Mouse (Mus musculus) lung, embryonic 14.5 days (tissue): ENCODE measurements at regions not wholly inside any gene's neighbourhood (a gene's known extent, or its start where the extent isn't known, plus 50 kb on each side); places are given as distances from the start of the nearest gene placed in this dataset.

Experiments used
- ATAC-seq: fragments of 200-750 bp; cut with Nextera tagmentation; 2 replicates; pipeline ENCODE4 v1.8.0; 2017; ENCODE audit warnings: mild to moderate bottlenecking, moderate TSS enrichment, moderate library complexity; ENCODE audit not compliant: insufficient read depth
- DNase-seq: peaks from one replicate; pipeline ENCODE4 v3.0.0-alpha.2; 2015
- H3K27ac ChIP-seq: fragments of 300-500 bp; sonication (generic); 2 replicates; pipeline ENCODE4 v1.5.1; 2014; ENCODE audit warnings: low read depth, mild to moderate bottlenecking, moderate library complexity
- H3K27me3 ChIP-seq: fragments of 300-500 bp; sonication (generic); 2 replicates; pipeline ENCODE4 v1.6.1; 2014; ENCODE audit warnings: low read length, control low read depth; ENCODE audit not compliant: insufficient read depth
- H3K36me3 ChIP-seq: fragments of 300-500 bp; sonication (generic); 2 replicates; pipeline ENCODE4 v1.6.1; 2014; ENCODE audit warnings: control low read depth; ENCODE audit not compliant: insufficient read depth
- H3K4me1 ChIP-seq: fragments of 300-500 bp; sonication (generic); 2 replicates; pipeline ENCODE4 v1.6.1; 2014; ENCODE audit warnings: antibody characterized with exemption, control low read depth; ENCODE audit not compliant: insufficient read depth
- H3K4me2 ChIP-seq: fragments of 300-500 bp; sonication (generic); 2 replicates; pipeline ENCODE4 v1.6.1; 2014; ENCODE audit warnings: mild to moderate bottlenecking
- H3K4me3 ChIP-seq: fragments of 300-500 bp; sonication (generic); 2 replicates; pipeline ENCODE4 v1.5.1; 2014; ENCODE audit warnings: low read depth, low read length
- H3K9ac ChIP-seq: fragments of 300-500 bp; sonication (generic); 2 replicates; pipeline ENCODE4 v1.6.1; 2014
- H3K9me3 ChIP-seq: fragments of 300-500 bp; sonication (generic); 2 replicates; pipeline ENCODE4 v1.6.1; 2016; ENCODE audit warnings: low read depth, low read length, control low read depth
- CTCF ChIP-seq: IDR thresholded peaks from 2 replicates; pipeline ENCODE4 v1.5.1; 2016; ENCODE audit warnings: antibody characterized with exemption, low read depth
- WGBS: fragments of 180-500 bp; shearing (Covaris S2); extraction: QIAGEN DNeasy Blood & Tissue Kit; methylation state at CpG from one replicate; pipeline ENCODE4 v1.1.7; 2014; 5-methylcytosine and 5-hydroxymethylcytosine counted together

DNA sequence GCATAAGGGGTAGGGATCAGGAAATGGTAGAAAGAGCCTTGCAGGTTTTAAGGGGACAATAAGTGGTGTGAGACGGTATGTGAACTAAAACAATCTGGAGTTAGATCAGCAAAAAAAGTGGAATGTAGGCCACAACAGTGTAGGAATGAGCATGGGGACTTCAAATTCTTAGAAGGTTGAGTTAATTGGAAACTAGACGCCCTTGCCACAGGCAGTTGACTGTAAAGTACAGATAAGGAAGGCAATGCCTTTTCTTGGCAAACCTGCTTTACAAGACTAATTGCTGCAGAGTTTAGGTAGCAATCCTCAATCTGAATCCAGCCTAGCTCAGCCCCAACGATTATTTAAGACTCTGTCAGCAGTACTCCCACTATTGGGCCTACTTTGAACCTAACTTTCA, 206.8 kb upstream of the Gm28363 start:
- no peak for TF ChIP-seq CTCF
- H3K27ac ChIP-seq, result no peak overlapping the region
- no peak overlapping the region for H3K9ac ChIP-seq
- H3K4me3 ChIP-seq, result no peak overlapping the region
- H3K4me2 ChIP-seq, result no peak overlapping the region
- ATAC-seq (no peak), DNase-seq (no peak)
- WGBS, result 61% methylated on average over 3 of the region's 3 CpGs
- H3K27me3 ChIP-seq, result no peaks in the 10 kb centered on the region
- H3K36me3 ChIP-seq, result no peaks in the 10 kb centered on the region
- no peaks in the 10 kb centered on the region for H3K4me1 ChIP-seq
- no peaks in the 10 kb centered on the region for H3K9me3 ChIP-seq

GRCm38 (mm10) chr1:117497003-117497402, 199.9 kb upstream of the Gm28363 start:
- H3K9ac ChIP-seq, result no peak overlapping the region
- no peak overlapping the region for H3K4me3 ChIP-seq
- H3K9me3 ChIP-seq, result no peaks in the 10 kb centered on the region
- H3K4me2 ChIP-seq, result no peak overlapping the region
- no peaks in the 10 kb centered on the region for H3K27me3 ChIP-seq
- ATAC-seq, result no peak
- no peak overlapping the region for H3K27ac ChIP-seq
- H3K36me3 ChIP-seq, result no peaks in the 10 kb centered on the region
- TF ChIP-seq CTCF, result no peak
- H3K4me1 ChIP-seq, result no peaks in the 10 kb centered on the region
- no peak for DNase-seq

DNA sequence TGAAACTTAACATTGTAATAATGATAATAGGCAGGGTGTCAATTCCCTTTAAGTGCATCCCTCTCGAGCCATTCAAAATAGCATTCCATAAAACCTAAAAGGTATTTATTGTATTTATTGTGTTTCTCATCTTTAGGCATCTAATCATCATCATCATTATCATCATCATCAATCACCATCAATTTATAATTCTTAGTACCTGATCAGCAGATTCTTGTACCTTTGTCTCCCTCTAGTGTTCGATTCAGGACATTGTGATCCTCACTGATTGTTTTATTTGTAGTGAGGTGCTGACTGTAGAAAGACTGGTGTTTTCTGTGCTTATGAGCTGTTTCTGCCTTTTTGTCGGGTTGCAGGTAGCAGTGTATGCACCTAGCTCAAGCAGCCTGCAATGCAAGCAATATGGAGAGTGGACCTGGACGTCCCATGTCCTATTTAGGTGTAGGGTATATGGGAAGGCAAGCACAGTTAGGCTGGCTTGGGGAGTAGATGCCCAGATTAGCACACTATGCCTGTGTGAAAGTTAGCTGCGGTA, 177.4 kb upstream of the Gm28363 start:
- Histone ChIP-seq H3K4me2 (no peak overlapping the region), H3K4me3 (no peak overlapping the region), H3K27ac (no peak overlapping the region), H3K27me3 (no peaks in the 10 kb centered on the region), H3K9ac (no peak overlapping the region), H3K36me3 (no peaks in the 10 kb centered on the region), H3K4me1 (no peaks in the 10 kb centered on the region), H3K9me3 (no peaks in the 10 kb centered on the region)
- 27% methylated on average over 5 of the region's 5 CpGs for WGBS
- peak; percentile 30 for DNase-seq
- ATAC-seq, result no peak
- peak; percentile 57 for TF ChIP-seq CTCF
